Mouse (Mus musculus) ovary, postnatal 10 days (tissue): ENCODE results near the gene Hmgcl.

Experiments used
- DNase-seq: peaks from one replicate; pipeline ENCODE4 v3.0.0; 2022; ENCODE audit warnings: low spot score

Hmgcl gene

DNA sequence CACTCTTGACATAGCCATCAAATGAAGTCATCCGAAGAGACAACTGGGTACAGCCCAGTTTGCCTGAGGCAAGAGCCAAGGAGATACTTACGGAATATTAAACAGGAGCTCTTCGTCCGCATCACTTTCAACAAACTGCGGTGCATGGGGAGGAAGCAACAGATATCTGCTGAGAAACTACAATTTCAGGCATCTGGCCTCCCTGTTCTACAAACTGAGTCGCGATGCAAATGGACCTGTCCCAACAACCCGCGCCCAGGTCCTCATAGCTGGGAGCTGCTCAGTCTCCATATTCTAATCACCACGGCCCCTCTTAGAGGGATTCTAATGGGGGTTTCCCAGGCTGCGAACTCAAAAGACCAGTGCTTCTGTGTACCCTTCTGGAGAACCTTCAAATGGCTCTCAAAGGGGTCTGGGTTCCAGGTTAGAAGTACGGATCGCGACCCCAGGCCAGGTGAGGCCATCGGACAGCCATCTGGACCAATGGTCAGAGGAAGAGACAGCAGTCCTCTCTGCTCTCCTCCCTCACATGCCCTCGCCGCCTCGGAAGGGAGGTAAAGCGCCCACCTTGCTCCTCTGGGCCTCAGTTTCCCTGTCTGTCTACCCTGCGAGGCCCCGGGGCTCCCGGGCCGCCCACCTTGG is 40.2 kb downstream of the Hmgcl start:
- no peak for DNase-seq

DNA sequence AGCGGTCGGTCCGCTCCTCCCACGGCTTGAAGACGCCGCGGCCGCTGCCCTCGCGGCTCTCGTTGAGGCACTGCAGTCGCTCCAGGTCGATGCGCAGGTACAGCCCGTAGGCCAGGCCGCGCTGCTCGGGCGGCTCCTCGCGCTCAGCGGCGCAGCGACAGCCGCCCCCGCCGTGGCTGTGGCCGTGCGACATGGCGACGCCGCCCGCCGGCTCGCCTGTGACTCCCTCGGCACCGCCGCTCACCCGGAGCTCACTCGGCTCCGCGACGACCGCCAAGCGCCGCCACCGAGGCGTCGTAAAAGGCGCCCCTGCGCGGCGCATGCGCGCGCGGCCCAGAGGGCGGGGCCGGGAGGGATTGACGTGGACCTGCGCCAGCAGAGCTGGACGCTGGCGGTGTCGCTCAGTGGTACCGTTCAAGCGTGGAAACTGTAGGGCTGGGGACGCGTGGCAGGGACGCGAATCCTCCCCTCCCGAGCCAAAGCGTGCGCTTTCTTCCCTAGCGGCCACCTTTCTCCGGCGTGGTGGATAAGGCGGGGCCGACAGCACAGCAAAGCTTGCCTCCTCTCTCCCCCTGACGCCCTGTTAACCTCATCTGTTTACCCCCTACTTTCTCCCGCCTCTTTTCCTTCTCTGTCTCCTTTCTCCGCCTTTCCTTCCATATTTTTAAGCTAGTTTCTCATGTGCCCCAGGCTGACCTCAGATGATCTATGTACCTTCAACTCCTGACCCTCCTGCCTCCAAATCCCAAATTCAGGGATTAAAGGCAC is 40.9 kb downstream of the Hmgcl start, which contains the start of gene Pithd1:
Gene Pithd1, minus strand, starts transcription at position 322 of the 768 bp plus-strand sequence.
- DNase-seq = peak; percentile 92

DNA sequence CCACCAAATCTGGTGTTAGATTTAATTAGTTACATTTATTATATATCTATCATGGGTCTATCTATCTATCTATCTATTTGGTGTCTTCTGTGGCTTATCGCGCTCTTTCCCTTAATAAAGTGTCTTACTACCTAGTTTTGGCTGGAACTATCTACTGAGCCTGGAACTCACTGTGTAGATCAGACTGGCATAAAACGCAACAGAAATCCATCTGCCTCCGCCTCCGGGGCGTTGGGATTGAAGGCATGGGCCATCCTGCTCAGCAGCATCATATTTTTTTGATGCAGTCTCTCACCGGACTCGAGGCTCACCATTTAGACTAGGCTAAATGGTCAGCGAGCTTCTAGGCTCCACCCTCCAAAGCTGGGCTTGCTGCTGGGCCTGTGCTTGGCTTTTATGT is 41.5 kb downstream of the Hmgcl start:
- no peak for DNase-seq

DNA sequence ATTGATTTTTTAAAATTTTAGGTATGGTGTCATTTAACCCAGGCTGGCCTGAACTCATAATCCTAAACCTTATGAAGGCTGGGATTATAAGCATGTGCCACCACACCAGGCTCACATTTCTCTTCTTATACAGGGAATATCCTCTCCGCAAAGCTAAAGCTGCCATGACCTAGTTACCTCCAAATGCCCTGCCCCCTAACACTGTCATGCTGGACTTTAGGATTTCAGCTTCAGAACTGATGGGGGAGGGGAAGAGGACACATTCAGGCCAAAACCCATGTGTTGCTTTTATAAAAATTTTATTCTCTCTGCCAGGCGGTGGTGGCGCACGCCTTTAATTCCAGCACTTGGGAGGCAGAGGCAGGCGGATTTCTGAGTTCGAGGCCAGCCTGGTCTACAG is 47.7 kb downstream of the Hmgcl start:
- DNase-seq = no peak

GRCm38 (mm10) chr4:135995118-135995517 is 48.9 kb downstream of the Hmgcl start:
- DNase-seq = no peak

DNA sequence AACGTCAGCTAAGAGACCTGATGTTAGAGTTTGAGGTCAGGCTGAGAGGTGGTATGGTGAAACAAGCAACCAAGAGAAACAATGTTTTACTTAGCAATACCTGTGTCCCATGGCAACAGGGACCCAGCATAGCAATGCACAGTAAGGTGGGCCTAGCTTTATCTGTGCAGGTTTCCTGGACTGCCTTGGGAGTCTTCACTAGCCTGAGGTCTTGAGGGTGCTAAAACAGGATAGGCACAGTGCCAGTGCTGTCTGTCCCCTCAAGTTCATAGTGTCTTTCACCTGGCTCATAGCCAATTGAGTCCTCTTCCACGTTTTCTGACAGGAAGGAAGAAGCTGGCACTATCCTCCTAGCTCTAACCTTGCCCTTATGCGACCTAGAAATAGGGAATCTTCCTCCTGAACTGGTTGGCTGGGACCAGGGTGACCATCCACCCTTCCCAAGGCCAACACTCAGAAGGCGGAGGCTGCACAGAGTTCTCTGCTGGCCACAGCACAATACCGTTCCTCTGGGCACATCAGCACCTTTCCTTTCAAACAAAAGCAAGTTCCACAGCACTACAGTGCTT is 57.9 kb downstream of the Hmgcl start:
- DNase-seq = no peak

DNA sequence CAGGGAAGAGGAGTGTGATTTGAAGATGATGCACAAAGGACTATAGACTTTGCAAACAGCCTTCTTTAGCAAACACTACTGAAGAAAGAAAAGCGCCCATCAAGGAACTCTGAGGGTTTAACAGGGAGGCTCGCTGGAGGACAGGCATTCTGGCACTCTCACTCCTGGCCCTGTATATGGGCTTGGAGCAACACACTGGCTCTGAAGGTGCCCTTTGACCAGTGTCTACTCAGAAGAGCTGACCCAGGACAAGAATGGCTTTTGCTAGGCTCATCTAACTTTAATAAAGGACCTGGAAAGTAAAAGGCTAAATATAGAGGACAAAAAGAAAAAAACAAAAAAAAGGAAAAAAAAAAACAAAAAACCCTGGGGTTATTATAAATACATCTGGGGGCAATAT is 58.7 kb downstream of the Hmgcl start:
- no peak for DNase-seq

DNA sequence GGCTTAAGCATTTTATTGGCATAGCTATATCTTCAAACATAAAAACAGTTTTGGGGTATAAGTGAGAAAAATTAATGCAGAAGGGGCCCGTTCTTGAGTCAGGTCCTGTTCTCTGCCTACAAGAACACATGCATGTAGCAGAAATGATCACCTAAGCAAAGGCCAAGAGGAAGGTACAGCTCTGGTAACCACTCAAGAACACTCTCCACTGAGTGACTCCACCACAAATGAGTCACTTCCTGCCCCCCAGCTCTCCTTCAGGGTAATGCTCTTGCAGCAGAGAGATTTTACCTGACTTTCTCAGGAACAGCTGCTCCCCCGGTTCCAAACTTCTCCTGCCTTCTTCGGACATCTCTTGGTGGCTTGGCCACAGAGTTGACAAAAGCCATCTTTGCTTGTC is 60.6 kb downstream of the Hmgcl start:
- no peak for DNase-seq

DNA sequence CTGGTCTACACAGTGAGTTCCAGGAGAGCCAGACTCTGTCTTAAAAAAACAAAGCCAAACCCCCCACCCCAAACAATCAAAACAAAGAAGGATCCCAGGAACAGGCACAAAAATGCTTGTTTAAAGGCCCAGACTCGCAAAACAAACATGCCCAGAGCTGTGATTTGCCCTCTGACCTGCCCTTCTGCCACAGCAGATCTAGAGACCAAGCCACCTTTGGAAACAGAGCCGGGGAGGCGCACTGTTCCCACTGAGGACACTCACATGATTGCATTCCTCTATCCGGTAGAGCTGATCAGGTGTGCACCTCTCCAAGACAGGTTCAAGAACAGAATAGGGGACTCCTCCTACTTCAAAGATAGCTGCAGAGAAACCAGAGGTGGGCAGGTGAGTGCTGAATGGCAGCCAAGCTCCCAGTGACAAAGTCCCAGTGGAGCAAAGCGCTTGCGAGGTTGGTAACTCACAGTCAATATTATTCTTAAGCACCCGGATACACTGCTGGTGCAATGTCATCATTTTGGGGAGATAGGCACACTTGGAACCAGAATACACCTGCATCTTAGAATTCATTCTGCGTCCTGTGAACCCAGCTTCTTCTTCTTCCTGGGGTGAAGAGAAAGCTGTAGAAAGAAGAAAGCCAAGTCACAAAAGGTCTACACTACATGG is 62.7 kb downstream of the Hmgcl start:
- DNase-seq = no peak

GRCm38 (mm10) chr4:136010586-136010985 is 64.3 kb downstream of the Hmgcl start:
- DNase-seq = no peak
